In genomic region chr10:91083393-91083927, GRCm38 (mm10) we compare ENCODE assay signal across 8 mouse cellular contexts. TPM values are rescaled to one million over a fixed set of nuclear protein-coding genes. Genes with fewer than 3 reads are reported as not detected.
A peak's percentile ranks its signal among the peaks of the same experiment; 100 is the strongest.
DNase-seq lines count a peak whose midpoint lies in the region; ATAC-seq and TF ChIP-seq lines count a peak whose summit lies in the region.

No protein-coding gene starts in this region.

- no peaks in the 10 kb centered on the region for H3K36me3 ChIP-seq in kidney, postnatal 0 days (ENCODE audit: insufficient read depth, low read length)
- no peaks in the 10 kb centered on the region for H3K36me3 ChIP-seq in hindbrain, postnatal 0 days (ENCODE audit: insufficient read depth, low read length)
- no peaks in the 10 kb centered on the region for H3K36me3 ChIP-seq in midbrain, embryonic 16.5 days (ENCODE audit: control insufficient read depth, insufficient read depth, low read length)

- H3K27me3 ChIP-seq in kidney, postnatal 0 days (ENCODE audit: insufficient read depth, low read length) = no peaks in the 10 kb centered on the region
- no peaks in the 10 kb centered on the region for H3K27me3 ChIP-seq in hindbrain, postnatal 0 days (ENCODE audit: insufficient read depth, low read length)
- H3K27me3 ChIP-seq in midbrain, embryonic 16.5 days (ENCODE audit: control insufficient read depth, insufficient read depth, low read depth, low read length) = no peaks in the 10 kb centered on the region

- peak overlapping the region; percentile 87 for H3K9ac ChIP-seq in kidney, postnatal 0 days (ENCODE audit: low read depth, low read length)
- H3K9ac ChIP-seq in hindbrain, postnatal 0 days (replicated peaks; ENCODE audit: low read length) = peak overlapping the region; percentile 85
- H3K9ac ChIP-seq in midbrain, embryonic 16.5 days (ENCODE audit: low read depth, low read length) = peak overlapping the region; percentile 86

- peak; percentile 12; the same call in 1 of the 2 replicates for ATAC-seq in kidney, postnatal 0 days (replicated peaks; ENCODE audit: low FRiP score, low read depth)
- ATAC-seq in hindbrain, postnatal 0 days = no peak; the same call in 1 of the 2 replicates
- 0 out of 2 replicates have a peak, but pooled peaks have one; percentile 3 for ATAC-seq in midbrain, embryonic 16.5 days

- no peaks in the 10 kb centered on the region for H3K4me1 ChIP-seq in kidney, postnatal 0 days (replicated peaks; ENCODE audit: insufficient read depth, low read length)
- no peaks in the 10 kb centered on the region for H3K4me1 ChIP-seq in brown adipose tissue, adult 24 weeks (ENCODE audit: control insufficient read depth, insufficient read depth, insufficient read length, low read length)
- H3K4me1 ChIP-seq in hindbrain, postnatal 0 days (ENCODE audit: insufficient read depth, low read length) = no peaks in the 10 kb centered on the region
- H3K4me1 ChIP-seq in midbrain, embryonic 16.5 days (ENCODE audit: control insufficient read depth, insufficient read depth, low read length) = peaks cover 15% of the 10 kb centered on the region

- H3K9me3 ChIP-seq in kidney, postnatal 0 days (replicated peaks; ENCODE audit: low read length) = no peaks in the 10 kb centered on the region
- no peaks in the 10 kb centered on the region for H3K9me3 ChIP-seq in hindbrain, postnatal 0 days (ENCODE audit: low read length)
- no peaks in the 10 kb centered on the region for H3K9me3 ChIP-seq in midbrain, embryonic 16.5 days (replicated peaks; ENCODE audit: control insufficient read depth, low read length, poor library complexity, severe bottlenecking)

- WGBS in kidney, postnatal 0 days = 29% methylated on average over 12 of the region's 12 CpGs
- 41% methylated on average over 12 of the region's 12 CpGs for WGBS in hindbrain, postnatal 0 days
- 46% methylated on average over 12 of the region's 12 CpGs for WGBS in midbrain, embryonic 16.5 days

- peak overlapping the region; percentile 87 for H3K27ac ChIP-seq in kidney, postnatal 0 days
- H3K27ac ChIP-seq in brown adipose tissue, adult 24 weeks (replicated peaks; ENCODE audit: low read depth, low read length) = no peak overlapping the region
- peak overlapping the region; percentile 85 for H3K27ac ChIP-seq in hindbrain, postnatal 0 days
- H3K27ac ChIP-seq in midbrain, embryonic 16.5 days (ENCODE audit: low read length) = peak overlapping the region; percentile 88; the same call in 1 of the 2 replicates

- H3K4me2 ChIP-seq in kidney, postnatal 0 days (ENCODE audit: low read length) = peak overlapping the region; percentile 83
- H3K4me2 ChIP-seq in hindbrain, postnatal 0 days (ENCODE audit: low read depth, low read length) = peak overlapping the region; percentile 80
- peak overlapping the region; percentile 63 for H3K4me2 ChIP-seq in midbrain, embryonic 16.5 days (ENCODE audit: low read length)

- peak; percentile 62 for DNase-seq in kidney, postnatal 0 days (ENCODE audit: low spot score)
- DNase-seq in kidney, adult 18-20 months = no peak
- peak; percentile 12 for DNase-seq in hindbrain, postnatal 0 days (ENCODE audit: low spot score)
- no peak for DNase-seq in thymus, adult 18-20 months
- DNase-seq in layer of hippocampus, postnatal 25 days (ENCODE audit: extremely low spot score in 1 of 2, low spot score in 1 of 2) = no peak
- DNase-seq in right cerebral cortex, postnatal 36 days (ENCODE audit: low spot score in 2 of 2) = no peak

- TF ChIP-seq CTCF in kidney, postnatal 0 days (IDR thresholded peaks at IDR 0.05; ENCODE audit: low read depth) = no peak
- TF ChIP-seq CTCF in hindbrain, postnatal 0 days (IDR thresholded peaks at IDR 0.05; ENCODE audit: low read depth) = no peak

- peak overlapping the region; percentile 89 for H3K4me3 ChIP-seq in kidney, postnatal 0 days (replicated peaks; ENCODE audit: low read depth, low read length)
- peak overlapping the region; percentile 82 for H3K4me3 ChIP-seq in brown adipose tissue, adult 24 weeks (ENCODE audit: insufficient read depth, low read depth, low read length)
- peak overlapping the region; percentile 95 for H3K4me3 ChIP-seq in hindbrain, postnatal 0 days (ENCODE audit: low read length)
- H3K4me3 ChIP-seq in midbrain, embryonic 16.5 days (ENCODE audit: low read depth, low read length) = peak overlapping the region; percentile 96

RNA-seq across cellular contexts. Expression of gene Ikbip, which starts 0.7 kb away (rescaled TPM):
- 48.1 and 50.3 TPM in 2 replicates for polyA plus RNA-seq in kidney, postnatal 0 days (2015; fragmentation: Nextera tagmentation; extraction: Ambion mirVana)
- 20.3 and 23.8 TPM in 2 replicates for polyA plus RNA-seq in brown adipose tissue, adult 24 weeks (2012; ENCODE audit: insufficient read depth, insufficient read length, missing spikeins)
- 10.5 and 11.3 TPM in 2 replicates for total RNA-seq in hindbrain, postnatal 0 days (2014; rRNA removed)
- polyA plus RNA-seq in hindbrain, postnatal 0 days (2015; fragmentation: Nextera tagmentation; extraction: Ambion mirVana) = 16.6 and 21.5 TPM in 2 replicates
- polyA plus RNA-seq in midbrain, embryonic 16.5 days (2015; fragmentation: Nextera tagmentation; extraction: Ambion mirVana) = 17.7 and 18.6 TPM in 2 replicates
- 10 to 100 TPM; 15.4 to 16.4 TPM for total RNA-seq in layer of hippocampus, postnatal 25 days (2021)

RNA-seq across cellular contexts. Expression of gene Apaf1, which starts 0.9 kb away (rescaled TPM):
- polyA plus RNA-seq in kidney, postnatal 0 days (2015; fragmentation: Nextera tagmentation; extraction: Ambion mirVana) = 14.1 and 16.6 TPM in 2 replicates
- polyA plus RNA-seq in brown adipose tissue, adult 24 weeks (2012; ENCODE audit: insufficient read depth, insufficient read length, missing spikeins) = 2.5 and 2.9 TPM in 2 replicates
- total RNA-seq in hindbrain, postnatal 0 days (2014; rRNA removed) = 32.1 and 38.9 TPM in 2 replicates
- 11.0 and 13.8 TPM in 2 replicates for polyA plus RNA-seq in hindbrain, postnatal 0 days (2015; fragmentation: Nextera tagmentation; extraction: Ambion mirVana)
- 18.9 and 21.2 TPM in 2 replicates for polyA plus RNA-seq in midbrain, embryonic 16.5 days (2015; fragmentation: Nextera tagmentation; extraction: Ambion mirVana)
- total RNA-seq in layer of hippocampus, postnatal 25 days (2021) = 10 to 100 TPM; 12.3 to 13.1 TPM

RNA-seq across cellular contexts. Expression of gene Slc25a3, which starts 40.4 kb away (rescaled TPM):
- polyA plus RNA-seq in kidney, postnatal 0 days (2015; fragmentation: Nextera tagmentation; extraction: Ambion mirVana) = 894 and 974 TPM in 2 replicates
- polyA plus RNA-seq in brown adipose tissue, adult 24 weeks (2012; ENCODE audit: insufficient read depth, insufficient read length, missing spikeins) = 491 and 596 TPM in 2 replicates
- total RNA-seq in hindbrain, postnatal 0 days (2014; rRNA removed) = 445 and 451 TPM in 2 replicates
- polyA plus RNA-seq in hindbrain, postnatal 0 days (2015; fragmentation: Nextera tagmentation; extraction: Ambion mirVana) = 718 and 736 TPM in 2 replicates
- 523 and 571 TPM in 2 replicates for polyA plus RNA-seq in midbrain, embryonic 16.5 days (2015; fragmentation: Nextera tagmentation; extraction: Ambion mirVana)
- total RNA-seq in layer of hippocampus, postnatal 25 days (2021) = 100 to 1,000 TPM; 500 to 552 TPM

Comparison
In these comparisons a context has a peak if more than half of its experiments do, and no peak if none do; other contexts are left out.
1. DNase-seq: peak in kidney, postnatal 0 days (single experiment) and hindbrain, postnatal 0 days (single experiment); none in kidney, adult 18-20 months (single experiment), thymus, adult 18-20 months (0 of 2), layer of hippocampus, postnatal 25 days (0 of 2) and right cerebral cortex, postnatal 36 days (0 of 2).
2. Peak in every context shown above with its lines, with median percentiles within 50 percentile points of each other: H3K4me2 ChIP-seq, H3K4me3 ChIP-seq and H3K9ac ChIP-seq.